Mouse (Mus musculus): ENCODE results near the gene Prune2. TPM values are rescaled to one million over a fixed set of nuclear protein-coding genes. Genes with fewer than 3 reads are reported as not detected.

The Prune2 gene
- polyA plus RNA-seq (2012; ENCODE audit: insufficient read depth, insufficient read length, missing spikeins), result 4.6 and 14.3 TPM in 2 replicates

GRCm38 (mm10) chr19:16955613-16956271, at the start of gene Prune2:
Gene Prune2, plus strand, starts transcription at chr19:16956118.
- Histone ChIP-seq H3K4me3 (ENCODE audit: insufficient read depth, low read depth, low read length) (peak within 1 kb of the TSS; percentile 40), H3K4me1 (ENCODE audit: control insufficient read depth, insufficient read depth, insufficient read length, low read length) (no peaks in the 10 kb centered on the region), H3K27ac (replicated peaks; ENCODE audit: low read depth, low read length) (no peak within 1 kb of the TSS)

DNA sequence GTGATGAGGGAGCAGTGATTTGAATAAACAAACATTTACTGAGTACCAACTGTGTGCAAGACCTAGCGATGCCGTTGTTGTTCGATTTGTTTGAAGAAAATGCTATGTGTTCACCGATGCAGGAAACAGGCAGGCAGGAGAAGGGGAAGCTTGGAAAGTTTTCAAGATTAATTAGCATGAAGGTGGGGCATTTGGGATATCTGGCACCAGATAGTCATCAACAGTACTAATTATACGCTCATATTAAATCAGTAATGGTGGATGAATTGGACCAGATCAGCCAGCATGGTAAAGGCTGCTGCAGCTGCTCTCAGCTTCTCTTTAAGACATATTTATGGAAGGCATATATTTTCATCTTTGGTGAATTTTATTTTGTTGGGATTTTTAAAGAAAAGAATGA, 44.4 kb upstream of the Prune2 start:
- Histone ChIP-seq H3K4me1 (ENCODE audit: control insufficient read depth, insufficient read depth, insufficient read length, low read length) (no peaks in the 10 kb centered on the region), H3K4me3 (ENCODE audit: insufficient read depth, low read depth, low read length) (no peak overlapping the region), H3K27ac (replicated peaks; ENCODE audit: low read depth, low read length) (no peak overlapping the region)

DNA sequence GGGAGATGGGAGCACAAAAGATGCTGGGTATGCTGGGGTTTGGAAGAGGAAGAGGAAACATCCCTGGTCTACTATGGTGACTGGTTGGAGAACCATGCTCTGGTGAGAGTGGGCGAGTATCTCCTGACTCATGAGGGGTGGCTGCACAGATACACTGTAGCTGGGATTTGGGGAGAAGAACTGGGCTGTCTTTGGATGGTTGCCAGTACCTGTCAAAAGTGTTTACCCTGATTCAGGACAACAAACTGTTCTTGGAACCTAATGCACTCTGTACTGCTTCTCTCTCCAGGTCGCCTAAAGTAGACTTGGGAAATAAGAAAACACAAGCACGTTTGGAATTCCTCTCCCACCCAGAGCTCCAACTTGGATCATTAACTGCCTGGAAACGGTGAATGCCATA, 31.4 kb upstream of the Prune2 start:
- H3K4me3 ChIP-seq (ENCODE audit: insufficient read depth, low read depth, low read length), result no peak overlapping the region
- H3K4me1 ChIP-seq (ENCODE audit: control insufficient read depth, insufficient read depth, insufficient read length, low read length), result no peaks in the 10 kb centered on the region
- H3K27ac ChIP-seq (replicated peaks; ENCODE audit: low read depth, low read length), result no peak overlapping the region

DNA sequence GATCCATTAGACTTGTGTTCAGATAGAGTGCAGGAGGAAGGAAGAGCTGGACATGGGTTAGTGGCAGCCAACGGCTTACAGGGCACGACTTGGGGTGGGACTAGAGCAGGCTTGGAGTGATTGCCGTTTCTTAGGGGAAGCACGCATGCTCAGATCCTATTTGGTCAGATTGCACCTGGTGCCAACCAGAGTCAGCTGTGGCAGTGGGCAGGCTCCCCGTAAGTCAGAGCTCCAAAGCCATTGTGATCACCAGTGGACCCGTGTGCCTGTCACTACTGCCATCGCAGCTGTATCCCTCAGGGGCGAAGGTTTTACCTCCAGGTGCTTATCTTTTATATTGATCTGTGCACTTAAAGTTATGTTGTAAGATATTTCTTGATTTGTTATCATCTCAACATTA, 21.3 kb upstream of the Prune2 start:
- Histone ChIP-seq H3K27ac (replicated peaks; ENCODE audit: low read depth, low read length) (no peak overlapping the region), H3K4me1 (ENCODE audit: control insufficient read depth, insufficient read depth, insufficient read length, low read length) (no peaks in the 10 kb centered on the region)

DNA sequence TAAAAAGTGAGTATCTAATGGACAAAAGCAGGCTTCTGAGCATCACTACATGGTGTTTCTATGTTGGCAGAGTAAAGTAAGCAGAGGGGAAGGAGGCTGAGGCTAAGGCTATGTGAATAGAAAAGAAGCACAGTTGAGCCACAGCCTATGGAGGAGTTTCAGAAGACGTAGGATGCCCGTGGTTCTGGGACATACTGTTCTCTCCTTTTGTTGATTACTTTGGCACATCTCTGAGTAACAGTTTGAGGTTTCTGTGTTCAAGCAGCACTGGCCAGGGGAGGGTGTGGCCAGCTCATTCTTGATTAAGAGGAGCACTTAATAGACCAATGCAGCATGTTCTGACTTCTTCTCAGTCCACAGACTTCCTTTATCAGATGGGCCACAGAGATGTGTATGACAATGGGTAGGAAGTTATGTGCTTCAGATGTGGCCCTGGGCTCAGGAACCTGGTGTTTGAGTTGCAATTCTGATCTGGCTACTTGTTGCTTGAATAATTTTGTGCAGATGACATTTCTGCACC, 7.1 kb upstream of the Prune2 start:
- H3K27ac ChIP-seq (replicated peaks; ENCODE audit: low read depth, low read length), result no peak overlapping the region
- H3K4me3 ChIP-seq (ENCODE audit: insufficient read depth, low read depth, low read length), result no peak overlapping the region
- no peaks in the 10 kb centered on the region for H3K4me1 ChIP-seq (ENCODE audit: control insufficient read depth, insufficient read depth, insufficient read length, low read length)

More for the DNA sequence above, 21.3 kb upstream of the Prune2 start:
- no peak overlapping the region for H3K4me3 ChIP-seq (ENCODE audit: insufficient read depth, low read depth, low read length)

GRCm38 (mm10) chr19:16949341-16949740, 6.6 kb upstream of the Prune2 start:
- H3K4me3 ChIP-seq (ENCODE audit: insufficient read depth, low read depth, low read length), result no peak overlapping the region
- H3K27ac ChIP-seq (replicated peaks; ENCODE audit: low read depth, low read length), result no peak overlapping the region
- H3K4me1 ChIP-seq (ENCODE audit: control insufficient read depth, insufficient read depth, insufficient read length, low read length), result no peaks in the 10 kb centered on the region

GRCm38 (mm10) chr19:16950051-16950450, 5.9 kb upstream of the Prune2 start:
- no peaks in the 10 kb centered on the region for H3K4me1 ChIP-seq (ENCODE audit: control insufficient read depth, insufficient read depth, insufficient read length, low read length)

DNA sequence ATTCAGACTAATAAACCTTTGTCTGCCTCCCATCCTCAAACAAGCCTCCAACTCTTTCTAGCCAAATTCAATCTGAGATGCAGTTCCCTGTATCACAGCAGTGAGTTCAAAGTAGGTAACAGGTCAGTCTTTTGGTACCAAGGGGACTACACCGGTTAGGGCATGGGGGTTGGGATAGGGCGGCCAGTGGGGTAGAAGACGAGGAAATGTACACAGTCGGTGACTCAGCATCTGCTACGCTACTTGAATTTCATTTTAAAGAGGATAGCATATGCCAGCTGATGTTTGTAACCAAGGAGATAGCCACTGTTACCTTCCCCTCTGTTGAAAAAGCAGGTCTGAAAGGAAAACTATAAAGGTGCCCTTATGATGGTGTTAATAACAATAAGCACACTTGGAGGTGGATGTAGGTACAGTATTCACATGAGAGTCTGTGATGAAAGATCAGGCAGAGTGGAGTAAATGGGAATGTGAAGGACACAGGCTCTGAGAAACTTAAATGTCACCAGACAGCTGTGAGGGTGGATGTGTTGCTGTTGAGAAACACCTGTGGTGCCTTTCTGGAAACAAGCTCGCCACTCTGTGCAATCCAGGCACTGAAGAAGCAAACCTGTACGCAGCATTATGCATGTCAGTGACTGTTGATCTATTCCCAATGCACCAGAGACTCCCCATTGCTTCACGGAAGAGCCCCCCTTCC, 5.1 kb upstream of the Prune2 start:
- no peak overlapping the region for H3K4me3 ChIP-seq (ENCODE audit: insufficient read depth, low read depth, low read length)
- H3K4me1 ChIP-seq (ENCODE audit: control insufficient read depth, insufficient read depth, insufficient read length, low read length), result no peaks in the 10 kb centered on the region
- no peak overlapping the region for H3K27ac ChIP-seq (replicated peaks; ENCODE audit: low read depth, low read length)

More at GRCm38 (mm10) chr19:16950051-16950450, 5.9 kb upstream of the Prune2 start:
- H3K4me3 ChIP-seq (ENCODE audit: insufficient read depth, low read depth, low read length), result no peak overlapping the region
- no peak overlapping the region for H3K27ac ChIP-seq (replicated peaks; ENCODE audit: low read depth, low read length)

GRCm38 (mm10) chr19:16954736-16955135, 1.2 kb upstream of the Prune2 start:
- Histone ChIP-seq H3K4me1 (ENCODE audit: control insufficient read depth, insufficient read depth, insufficient read length, low read length) (no peaks in the 10 kb centered on the region), H3K4me3 (ENCODE audit: insufficient read depth, low read depth, low read length) (no peak overlapping the region), H3K27ac (replicated peaks; ENCODE audit: low read depth, low read length) (no peak overlapping the region)

DNA sequence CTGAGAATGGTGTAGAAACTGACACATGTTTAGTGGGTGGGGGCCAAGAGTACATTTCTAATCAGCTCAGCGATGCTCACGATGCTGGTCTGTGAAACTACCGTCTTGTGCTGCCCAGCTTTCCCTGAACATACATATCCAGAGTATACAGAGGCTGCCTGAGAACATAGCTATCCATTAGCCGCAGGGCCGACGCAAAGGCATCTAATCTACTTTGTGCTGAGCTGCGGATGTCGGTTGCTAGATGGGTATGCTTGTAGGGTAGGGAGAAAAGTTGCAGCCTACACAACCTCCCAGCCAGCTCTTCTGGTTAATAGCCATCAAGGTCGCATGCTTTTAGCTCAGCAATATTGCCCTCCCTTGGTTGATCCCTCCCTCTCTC, 696 bp upstream of the Prune2 start:
- H3K27ac ChIP-seq (replicated peaks; ENCODE audit: low read depth, low read length), result no peak overlapping the region
- H3K4me3 ChIP-seq (ENCODE audit: insufficient read depth, low read depth, low read length), result no peak overlapping the region
- H3K4me1 ChIP-seq (ENCODE audit: control insufficient read depth, insufficient read depth, insufficient read length, low read length), result no peaks in the 10 kb centered on the region

DNA sequence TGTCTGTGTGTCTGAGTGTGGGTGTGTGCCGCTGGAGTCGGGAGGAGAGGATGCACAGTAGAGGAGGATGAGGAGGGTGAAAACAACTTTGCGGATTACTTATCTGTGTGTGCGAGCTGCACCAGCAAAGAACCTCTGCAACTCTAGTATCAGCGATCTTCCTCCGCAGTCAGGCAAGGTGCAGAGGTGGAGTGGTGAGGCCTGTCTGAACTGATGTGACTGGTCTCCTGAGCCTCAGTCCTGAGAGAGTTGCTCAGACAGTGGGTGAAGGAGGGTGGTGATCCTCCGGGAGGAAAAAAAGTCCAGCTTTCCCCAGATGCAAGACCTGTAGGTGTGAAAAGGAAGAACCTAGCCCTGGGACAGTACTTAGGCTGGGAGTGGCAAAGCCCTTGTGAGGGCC, 401 bp downstream of the Prune2 start:
- Histone ChIP-seq H3K27ac (replicated peaks; ENCODE audit: low read depth, low read length) (no peak overlapping the region), H3K4me3 (ENCODE audit: insufficient read depth, low read depth, low read length) (peak overlapping the region; percentile 40), H3K4me1 (ENCODE audit: control insufficient read depth, insufficient read depth, insufficient read length, low read length) (no peaks in the 10 kb centered on the region)

- H3K27ac ChIP-seq (replicated peaks; ENCODE audit: low read depth, low read length), result no peak overlapping the region
- H3K4me3 ChIP-seq (ENCODE audit: insufficient read depth, low read depth, low read length), result no peak overlapping the region
- H3K4me1 ChIP-seq (ENCODE audit: control insufficient read depth, insufficient read depth, insufficient read length, low read length), result no peaks in the 10 kb centered on the region
Measured at GRCm38 (mm10) chr19:16959051-16959450, 3.1 kb downstream of the Prune2 start.

GRCm38 (mm10) chr19:16959551-16959950, 3.6 kb downstream of the Prune2 start:
- Histone ChIP-seq H3K4me1 (ENCODE audit: control insufficient read depth, insufficient read depth, insufficient read length, low read length) (no peaks in the 10 kb centered on the region), H3K27ac (replicated peaks; ENCODE audit: low read depth, low read length) (no peak overlapping the region), H3K4me3 (ENCODE audit: insufficient read depth, low read depth, low read length) (no peak overlapping the region)

GRCm38 (mm10) chr19:16961036-16961435, 5.1 kb downstream of the Prune2 start:
- no peaks in the 10 kb centered on the region for H3K4me1 ChIP-seq (ENCODE audit: control insufficient read depth, insufficient read depth, insufficient read length, low read length)
- H3K27ac ChIP-seq (replicated peaks; ENCODE audit: low read depth, low read length), result no peak overlapping the region
- H3K4me3 ChIP-seq (ENCODE audit: insufficient read depth, low read depth, low read length), result no peak overlapping the region

GRCm38 (mm10) chr19:16963178-16963577, 7.3 kb downstream of the Prune2 start:
- Histone ChIP-seq H3K4me3 (ENCODE audit: insufficient read depth, low read depth, low read length) (no peak overlapping the region), H3K27ac (replicated peaks; ENCODE audit: low read depth, low read length) (no peak overlapping the region), H3K4me1 (ENCODE audit: control insufficient read depth, insufficient read depth, insufficient read length, low read length) (no peaks in the 10 kb centered on the region)

- Histone ChIP-seq H3K4me1 (ENCODE audit: control insufficient read depth, insufficient read depth, insufficient read length, low read length) (no peaks in the 10 kb centered on the region), H3K27ac (replicated peaks; ENCODE audit: low read depth, low read length) (peak overlapping the region; percentile 43), H3K4me3 (ENCODE audit: insufficient read depth, low read depth, low read length) (no peak overlapping the region)
Measured at GRCm38 (mm10) chr19:16968768-16969167, 12.8 kb downstream of the Prune2 start.

All from brown adipose tissue, adult 24 weeks (tissue).